Mouse (Mus musculus) mouse embryonic stem cell (cell line): ENCODE measurements around the gene Gm26602.

Source experiments
- in situ Hi-C, 2 experiments: fragments of 300-500 bp; cut with MboI; formaldehyde crosslinking; loops; 1 replicate in 1 of 2; 3 replicates in 1 of 2; pipeline ENCODE4 v1.14.3; 2019 to 2020; ENCODE audit warnings: low sequenced_read_pairs in 2 of 2, low pct_unique_long_range_greater_than_20kb in 1 of 2, mixed read lengths in 1 of 2; ENCODE audit not compliant: unreplicated experiment in 1 of 2

Gm26602 gene

DNA sequence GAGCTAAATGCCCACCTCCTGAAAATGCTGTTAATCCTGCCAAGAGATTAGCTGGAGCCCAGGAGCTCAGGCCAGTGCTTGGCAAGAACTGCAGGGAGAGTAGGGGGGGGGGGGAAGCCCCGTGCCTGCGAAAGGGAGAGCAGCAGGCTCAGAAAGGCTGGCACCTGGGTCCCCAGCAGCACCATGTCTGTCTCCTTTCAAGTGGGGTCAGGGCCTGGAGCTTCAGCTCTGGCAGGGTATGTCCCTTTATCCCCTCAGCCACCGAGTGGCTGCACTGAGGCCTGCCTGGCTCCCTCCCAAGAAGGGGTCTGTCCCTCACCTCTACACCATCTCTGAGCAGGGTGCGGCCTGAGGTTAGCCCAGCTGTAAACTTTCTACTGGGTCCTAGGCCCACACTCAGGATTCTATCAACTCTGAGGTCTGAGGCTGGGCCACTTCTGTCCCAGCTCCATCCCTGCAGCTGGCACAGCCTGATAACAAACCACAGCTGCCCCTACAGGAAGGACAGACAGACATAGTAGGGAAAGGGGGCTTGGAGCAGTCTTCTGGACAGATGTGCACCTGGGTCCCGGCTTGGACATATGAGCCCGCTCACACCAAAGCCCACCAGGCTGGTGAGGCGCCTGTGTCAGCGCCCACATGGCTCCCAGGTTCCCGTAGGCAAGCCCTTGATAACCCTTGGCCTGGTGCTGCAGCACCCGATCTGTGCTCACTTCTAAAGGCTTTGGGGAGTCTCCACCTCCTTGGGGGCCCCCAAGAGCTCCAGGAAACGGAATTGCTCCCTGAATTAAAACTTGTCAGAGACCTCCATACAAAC, 3.7 kb downstream of the Gm26602 start:
- in situ Hi-C loops, result no loop called here

DNA sequence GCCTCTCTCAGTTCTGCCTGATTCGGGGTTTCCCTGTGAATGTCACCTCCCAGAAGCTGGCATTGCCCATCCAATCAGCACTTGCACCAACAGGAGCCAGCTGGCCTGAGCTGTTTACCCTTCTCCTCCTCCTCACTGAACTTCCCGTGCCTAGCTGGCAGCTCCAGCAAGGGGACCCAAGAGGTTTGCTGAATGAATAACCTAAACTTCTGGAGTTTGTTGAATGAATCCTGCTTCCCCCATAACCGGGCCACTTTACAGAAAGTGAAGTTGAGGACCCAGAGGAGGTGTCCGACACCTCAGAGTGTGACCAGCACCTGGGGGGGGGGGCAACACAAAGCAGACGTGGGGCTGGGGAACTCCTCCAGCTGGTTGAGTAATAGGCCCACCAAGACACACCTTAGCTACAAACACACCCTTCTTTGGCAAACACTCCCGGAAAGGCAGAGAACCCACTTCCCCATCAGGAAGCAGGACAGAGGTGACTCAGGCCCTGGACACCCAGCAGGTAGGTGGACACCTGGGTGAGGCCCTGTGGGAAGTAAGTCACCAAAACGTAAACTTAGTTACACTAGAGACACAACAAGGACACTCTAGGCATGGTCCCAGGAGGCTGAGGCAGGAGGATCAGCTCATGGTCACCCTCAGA, 4.4 kb downstream of the Gm26602 start:
- in situ Hi-C loops, result no loop called here

DNA sequence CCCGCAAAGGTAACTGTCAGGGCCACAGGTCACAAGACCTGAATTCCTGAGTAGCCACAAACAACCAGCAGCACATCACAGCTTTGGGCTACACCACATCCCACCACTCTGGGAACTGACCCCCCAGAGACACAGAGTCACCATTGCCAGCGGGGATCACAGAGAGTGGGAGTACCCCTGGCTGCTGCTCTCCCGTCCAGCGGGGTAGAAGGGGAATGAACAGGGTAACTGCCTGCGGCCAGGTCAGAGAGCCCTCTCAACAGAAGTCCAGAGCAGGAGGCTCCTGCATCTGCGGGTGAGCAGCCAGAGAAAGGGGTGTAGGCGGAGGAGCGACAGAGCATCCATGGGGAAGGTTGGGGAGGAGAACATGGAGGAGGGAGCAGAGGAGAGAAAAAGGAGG, 5.4 kb downstream of the Gm26602 start:
- in situ Hi-C loops, result no loop called here

DNA sequence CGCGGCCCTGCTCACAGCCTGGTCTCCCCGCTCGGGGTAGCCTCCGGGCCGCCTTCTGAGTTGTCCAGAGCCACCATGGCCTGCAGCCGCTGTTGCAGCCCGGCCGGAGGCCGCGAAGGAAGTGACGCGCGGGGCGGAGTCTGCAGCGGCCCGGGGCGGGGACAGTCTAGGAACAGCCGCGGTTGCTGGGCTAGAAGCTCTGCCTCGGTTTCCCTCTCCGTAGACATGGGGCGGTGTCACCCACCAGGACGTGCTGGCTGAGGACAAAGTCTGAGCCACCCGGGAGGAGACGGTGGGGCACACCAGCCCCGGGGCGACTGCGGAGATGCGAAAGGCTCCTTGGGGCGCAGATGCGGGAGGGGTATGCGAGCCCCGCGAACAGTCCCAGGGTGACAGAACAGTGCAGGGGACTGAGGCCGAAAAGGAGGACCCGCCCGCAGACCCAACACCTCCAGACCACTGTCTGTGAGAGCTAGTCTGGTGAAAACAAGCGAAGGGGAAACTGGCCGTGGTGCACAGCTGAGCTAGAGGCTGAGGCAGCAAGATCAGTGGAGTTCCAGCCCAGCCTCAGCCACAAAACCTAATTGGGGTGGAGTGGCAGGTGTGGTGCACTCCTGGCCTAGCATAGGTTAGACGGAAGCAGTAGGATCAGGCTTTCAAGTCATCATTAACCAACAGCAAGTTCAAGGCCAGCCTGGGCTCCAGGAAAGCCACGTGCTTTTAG, 6.3 kb downstream of the Gm26602 start, which contains the start of gene Kiss1r:
Gene Kiss1r, plus strand, starts transcription at position 164 of the 724 bp plus-strand sequence.
- in situ Hi-C loops, result no loop called here

DNA sequence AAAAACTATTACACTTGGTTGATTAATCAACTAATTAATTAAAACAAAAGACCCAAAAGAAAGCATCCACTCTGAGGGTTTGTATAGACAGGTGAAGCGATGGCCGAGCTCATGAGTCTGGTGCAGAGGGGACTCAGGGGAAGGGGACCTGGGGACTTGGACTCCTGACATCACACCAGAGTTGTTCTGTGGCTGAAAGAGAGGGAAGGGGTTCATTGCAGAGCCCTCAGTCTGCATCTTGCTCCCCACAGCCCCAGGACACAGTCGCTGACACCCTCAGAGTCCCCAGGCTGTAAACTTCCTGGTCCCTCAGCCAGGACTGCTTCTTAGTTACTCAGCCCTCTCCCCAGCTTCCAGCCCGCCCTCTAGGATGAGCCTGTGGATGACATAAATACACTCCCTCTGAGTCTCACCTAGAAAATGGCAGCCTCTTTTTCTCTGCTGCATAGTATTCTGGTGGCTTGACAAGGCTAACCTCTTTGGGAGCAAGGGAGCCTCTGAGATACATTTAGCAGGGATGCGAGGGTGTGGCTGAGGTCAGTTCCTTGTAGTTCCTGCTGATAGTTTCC, 7.0 kb downstream of the Gm26602 start:
- in situ Hi-C loops, result no loop called here

DNA sequence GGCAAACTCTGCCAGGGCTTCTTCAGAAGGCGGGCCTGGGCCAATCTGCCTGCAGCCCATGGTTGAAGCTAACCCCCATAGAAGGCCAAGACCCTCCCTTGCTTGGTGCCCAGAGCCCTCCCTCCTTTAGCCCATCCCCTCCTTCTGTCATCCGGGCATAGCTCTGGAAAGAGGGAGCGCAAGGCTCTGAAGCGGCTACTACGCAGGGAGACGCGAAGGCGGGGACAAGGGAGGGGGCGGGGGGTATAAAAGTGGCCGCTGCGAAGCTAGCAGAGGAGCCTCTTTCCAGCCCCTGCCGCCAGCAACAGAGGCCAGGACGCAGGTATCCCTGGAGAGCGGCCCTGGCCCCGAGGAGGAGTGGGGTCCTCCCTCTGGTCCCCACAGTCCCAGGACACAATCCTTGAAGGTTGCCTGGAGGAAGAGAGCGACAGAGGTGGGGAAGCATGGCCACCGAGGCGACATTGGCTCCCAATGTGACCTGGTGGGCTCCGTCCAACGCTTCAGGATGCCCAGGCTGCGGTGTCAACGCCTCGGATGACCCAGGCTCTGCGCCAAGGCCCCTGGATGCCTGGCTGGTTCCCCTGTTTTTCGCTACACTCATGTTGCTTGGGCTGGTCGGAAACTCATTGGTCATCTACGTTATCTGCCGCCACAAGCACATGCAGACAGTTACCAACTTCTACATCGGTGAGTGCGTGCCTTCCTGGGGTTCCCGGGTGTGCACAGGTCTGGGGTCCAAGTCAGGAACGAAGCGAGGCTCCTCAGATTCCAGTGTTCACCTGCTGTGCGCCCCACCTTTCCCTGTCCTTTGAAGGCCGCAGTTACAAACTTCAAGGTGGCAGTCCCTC, 7.8 kb downstream of the Gm26602 start:
- in situ Hi-C loops, result no loop called here

DNA sequence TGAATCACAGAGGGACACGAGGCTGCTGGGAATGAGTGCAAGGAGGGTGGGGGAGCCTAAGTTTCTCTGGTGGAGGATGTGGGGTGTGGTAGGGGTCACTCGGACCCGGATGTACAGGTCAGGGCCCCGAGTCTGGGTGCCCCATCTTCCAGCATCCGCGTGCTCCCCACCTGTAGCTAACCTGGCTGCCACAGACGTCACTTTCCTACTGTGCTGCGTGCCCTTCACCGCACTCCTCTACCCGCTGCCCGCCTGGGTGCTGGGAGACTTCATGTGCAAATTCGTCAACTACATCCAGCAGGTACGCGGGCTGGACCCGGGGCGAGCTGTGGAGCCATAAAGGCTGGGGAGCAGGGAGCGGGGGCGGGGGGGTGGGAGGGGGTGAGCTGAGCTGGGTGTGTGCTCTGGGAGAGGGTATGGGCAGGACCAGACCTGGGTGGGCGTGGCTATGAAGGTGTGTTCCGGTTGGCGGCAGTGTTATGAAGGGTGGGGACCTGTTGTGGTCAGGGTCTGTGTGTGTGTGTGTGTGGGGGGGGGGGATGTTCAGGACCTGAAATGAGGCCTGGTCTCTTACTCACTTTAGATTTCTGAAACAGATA, 8.7 kb downstream of the Gm26602 start:
- in situ Hi-C loops, result no loop called here

DNA sequence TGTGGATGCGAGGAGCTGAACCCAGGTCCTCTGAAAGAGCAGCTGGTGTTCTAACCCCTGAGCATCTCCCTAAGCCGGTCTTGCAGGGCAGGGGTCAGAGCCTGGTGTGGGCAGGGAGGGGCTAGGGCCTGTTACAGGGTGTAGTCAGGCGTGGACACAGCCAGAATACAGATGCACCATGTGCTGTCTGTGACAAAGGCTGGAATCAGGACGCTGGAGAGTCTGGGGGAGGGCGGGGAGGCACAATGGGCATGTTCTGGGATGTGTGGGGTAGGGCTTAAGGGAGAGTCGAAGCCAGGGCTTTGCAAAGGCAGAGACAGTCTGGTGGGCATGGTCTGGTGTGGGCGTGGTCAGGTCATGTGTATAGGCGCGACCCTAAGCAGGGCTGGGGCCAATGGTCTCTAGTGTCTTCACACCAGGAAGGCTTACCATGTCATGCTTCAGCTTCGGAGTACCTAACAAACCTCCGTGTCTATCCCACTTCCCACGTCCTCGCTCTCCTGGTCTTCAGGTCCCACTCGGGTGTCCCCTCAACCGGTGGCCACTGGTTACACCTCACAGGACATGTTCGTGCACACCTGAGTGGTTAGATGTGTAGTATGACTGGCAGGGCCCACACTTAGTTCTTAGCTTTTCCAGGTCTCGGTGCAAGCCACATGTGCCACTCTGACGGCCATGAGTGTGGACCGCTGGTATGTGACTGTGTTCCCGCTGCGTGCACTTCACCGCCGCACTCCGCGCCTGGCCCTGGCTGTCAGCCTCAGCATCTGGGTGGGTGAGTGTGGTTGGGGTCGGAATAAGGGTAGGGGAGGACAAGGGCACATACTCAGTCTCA, 9.6 kb downstream of the Gm26602 start:
- in situ Hi-C loops, result loop anchor here (10.0 kb wide), 1 partner anchor 85 kb away; no protein-coding TSS in a partner anchor

DNA sequence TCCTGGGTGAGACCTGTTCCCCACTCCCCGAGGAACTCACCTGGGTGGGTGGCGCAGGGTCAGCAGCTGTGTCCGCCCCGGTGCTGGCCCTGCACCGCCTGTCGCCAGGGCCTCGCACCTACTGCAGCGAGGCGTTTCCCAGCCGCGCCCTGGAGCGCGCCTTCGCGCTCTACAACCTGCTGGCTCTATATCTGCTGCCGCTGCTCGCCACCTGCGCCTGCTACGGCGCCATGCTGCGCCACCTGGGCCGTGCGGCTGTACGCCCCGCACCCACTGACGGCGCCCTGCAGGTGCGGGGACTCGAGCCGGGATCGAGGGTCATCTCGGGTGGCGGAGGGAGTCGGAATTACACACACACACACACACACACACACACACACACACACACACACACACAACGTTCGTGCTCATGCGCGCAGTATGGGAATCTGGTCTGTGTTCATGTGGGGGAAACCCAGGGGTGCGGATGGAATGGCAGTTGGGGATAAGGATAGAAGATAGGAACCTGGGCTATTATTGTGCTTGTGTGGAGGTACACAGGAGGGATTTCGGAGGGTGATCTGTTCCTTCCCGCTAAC, 10.4 kb downstream of the Gm26602 start, which contains the start of gene R3hdm4:
Gene R3hdm4, minus strand, starts transcription at position 251 of the 578 bp plus-strand sequence.
- in situ Hi-C loops, result loop anchor here (10.0 kb wide), 1 partner anchor 86 kb away; no protein-coding TSS in a partner anchor

DNA sequence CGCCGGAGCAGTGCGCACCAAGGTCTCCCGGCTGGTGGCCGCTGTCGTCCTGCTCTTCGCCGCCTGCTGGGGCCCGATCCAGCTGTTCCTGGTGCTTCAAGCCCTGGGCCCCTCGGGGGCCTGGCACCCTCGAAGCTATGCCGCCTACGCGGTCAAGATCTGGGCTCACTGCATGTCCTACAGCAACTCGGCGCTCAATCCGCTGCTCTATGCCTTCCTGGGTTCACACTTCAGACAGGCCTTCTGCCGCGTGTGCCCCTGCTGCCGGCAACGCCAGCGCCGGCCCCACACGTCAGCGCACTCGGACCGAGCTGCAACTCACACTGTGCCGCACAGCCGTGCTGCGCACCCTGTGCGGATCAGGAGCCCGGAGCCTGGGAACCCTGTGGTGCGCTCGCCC, 10.9 kb downstream of the Gm26602 start:
- in situ Hi-C loops, result loop anchor here (10.0 kb wide), 1 partner anchor 87 kb away; no protein-coding TSS in a partner anchor

DNA sequence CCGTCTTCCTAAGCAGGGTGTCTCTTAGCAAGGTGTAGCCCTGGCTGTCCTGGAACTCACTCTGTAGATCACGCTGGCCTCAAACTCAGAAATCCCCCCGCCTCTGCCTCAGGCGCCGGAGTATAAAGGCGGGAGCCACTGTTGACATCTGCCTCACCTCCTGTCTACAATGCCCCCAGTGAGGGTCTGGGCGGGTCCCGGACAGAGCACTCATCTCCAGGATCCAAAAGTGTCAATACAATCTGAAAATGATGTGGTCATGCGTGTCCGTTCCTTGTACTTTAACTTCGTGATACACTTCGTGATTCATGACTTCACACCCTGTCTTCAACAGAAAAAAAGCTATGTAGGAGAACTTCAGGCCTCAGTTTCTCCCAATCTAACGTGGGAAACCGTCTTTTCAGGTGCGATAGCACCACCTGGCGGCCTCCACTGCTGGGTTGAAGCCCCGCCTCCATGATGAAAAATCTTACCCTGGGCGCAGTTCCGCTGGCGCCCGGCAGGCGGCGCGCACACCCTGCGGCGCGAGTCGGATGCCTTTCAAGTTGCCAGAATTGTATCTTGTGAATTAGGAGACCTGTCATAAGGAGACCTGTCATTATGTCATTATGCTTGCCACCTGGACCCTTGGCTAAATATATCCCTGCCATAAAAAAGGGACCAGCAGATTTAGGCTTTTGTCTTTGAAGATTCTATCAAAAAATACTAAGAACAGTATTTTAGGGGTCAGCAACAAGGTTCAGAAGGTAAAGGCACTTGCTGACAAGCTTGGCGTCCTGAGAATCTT, 14.5 kb downstream of the Gm26602 start:
- in situ Hi-C loops, result loop anchor here (5.0 to 10.0 kb wide), 2 partner anchors 43 to 90 kb away; no protein-coding TSS in a partner anchor

DNA sequence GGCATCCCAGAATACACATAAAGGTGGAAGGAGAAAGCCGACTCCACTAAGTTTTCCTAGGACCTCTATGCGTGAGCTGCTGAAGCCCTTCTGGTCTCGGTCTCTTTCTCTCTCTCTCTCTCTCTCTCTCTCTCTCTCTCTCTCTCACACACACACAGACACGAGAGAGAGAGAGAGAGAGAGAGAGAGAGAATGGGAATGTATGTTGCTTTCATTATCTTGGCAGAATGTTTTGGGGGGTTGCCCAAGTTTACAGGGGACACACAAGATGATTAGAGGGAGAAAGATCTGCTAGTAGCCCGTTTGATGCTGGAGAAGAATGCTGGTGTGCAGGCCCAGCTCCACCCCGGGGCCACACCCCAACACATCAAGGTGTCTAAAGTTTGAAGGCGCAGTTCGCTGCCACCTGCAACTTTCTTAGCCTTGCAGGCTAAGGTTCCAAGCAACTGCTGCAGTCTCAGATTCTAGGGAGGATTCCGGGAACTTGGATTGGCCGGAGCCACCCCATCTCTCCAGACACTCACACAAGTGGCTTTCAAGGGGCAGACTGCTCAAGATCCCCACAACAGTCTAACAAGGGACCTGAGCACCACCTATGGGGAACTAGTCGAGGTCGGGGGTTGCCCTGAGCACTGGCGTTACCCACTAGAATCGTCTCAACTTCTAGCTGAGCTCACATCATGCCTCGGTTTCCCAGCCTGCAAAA, 15.3 kb downstream of the Gm26602 start:
- in situ Hi-C loops, result loop anchor here (5.0 to 10.0 kb wide), 2 partner anchors 44 to 91 kb away; no protein-coding TSS in a partner anchor

DNA sequence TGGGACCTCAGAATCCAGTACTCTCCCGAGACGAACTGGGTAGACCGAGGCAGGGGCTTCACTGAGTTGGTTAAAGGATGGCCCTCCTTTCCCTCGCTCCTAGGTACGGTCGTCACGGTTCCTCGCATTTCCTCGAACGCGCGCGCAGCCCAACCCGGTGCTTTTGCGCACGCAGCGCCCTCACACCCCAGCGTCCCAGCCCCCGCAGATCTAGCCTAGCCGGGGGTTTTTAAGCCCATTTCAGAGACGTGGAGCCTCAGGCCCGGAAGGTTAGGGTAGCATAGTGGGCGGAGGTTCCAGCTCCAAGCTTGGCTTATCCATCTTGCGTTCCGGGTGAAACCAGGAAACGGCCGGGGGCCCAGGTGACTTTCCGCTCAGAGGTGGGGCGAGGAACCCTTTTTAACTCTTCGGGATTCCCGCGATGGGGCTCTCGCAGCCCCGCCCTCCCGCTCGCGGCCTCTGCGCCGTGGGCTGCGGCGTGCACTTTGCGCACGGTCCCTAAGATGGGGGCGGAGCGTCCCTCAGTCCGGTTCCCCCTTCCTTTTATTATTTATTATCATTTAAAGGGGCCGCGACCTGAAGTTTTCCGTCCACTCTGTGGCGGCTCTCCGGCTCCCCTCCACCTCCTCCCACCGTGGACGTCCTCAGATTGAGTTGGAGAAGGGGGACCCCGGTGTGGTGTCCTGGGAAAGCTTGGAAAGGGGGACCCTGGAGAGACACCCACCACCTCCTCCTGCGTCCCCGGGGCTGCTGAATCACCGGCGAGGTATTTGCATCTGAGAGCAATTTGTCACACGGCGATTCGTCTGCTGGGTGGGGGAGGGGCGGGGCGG, 16.1 kb downstream of the Gm26602 start, which contains the start of gene Arid3a:
Gene Arid3a, plus strand, starts transcription at position 553 of the 833 bp plus-strand sequence.
- in situ Hi-C loops, result loop anchor here (5.0 to 10.0 kb wide), 2 partner anchors 44 to 92 kb away; no protein-coding TSS in a partner anchor
